Mouse (Mus musculus): ENCODE results near the gene Fbxo36. TPM values are rescaled to one million over a fixed set of nuclear protein-coding genes. Genes with fewer than 3 reads are reported as not detected.

The Fbxo36 gene
- polyA plus RNA-seq, 1 experiment from 2014 or later, result 3.8 TPM

DNA sequence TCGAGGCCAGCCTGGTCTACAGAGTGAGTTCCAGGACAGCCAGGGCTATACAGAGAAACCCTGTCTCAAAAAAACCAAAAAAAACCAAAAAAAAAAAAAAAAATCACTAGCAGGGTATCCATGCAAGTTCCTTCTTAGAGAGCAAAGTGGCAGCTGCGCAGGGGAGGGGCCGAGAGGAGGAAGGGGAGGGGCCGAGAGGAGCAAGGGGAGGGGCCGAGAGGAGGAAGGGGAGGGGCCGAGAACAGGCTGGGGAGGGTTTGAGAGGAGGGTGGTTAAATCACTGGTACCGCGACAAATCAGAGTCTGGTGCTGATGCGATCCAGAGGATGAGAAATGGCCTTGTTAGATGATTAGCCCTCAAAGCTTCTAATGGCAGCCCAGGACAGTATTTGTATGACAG is 52.1 kb downstream of the Fbxo36 start:
- Histone ChIP-seq H3K9ac (replicated peaks; ENCODE audit: low read depth, low read length) (no peak overlapping the region), H3K27me3 (ENCODE audit: control insufficient read depth, insufficient read depth, low read length) (no peaks in the 10 kb centered on the region), H3K9me3 (ENCODE audit: control insufficient read depth, low read length) (no peaks in the 10 kb centered on the region), H3K4me3 (ENCODE audit: low read depth, low read length) (no peak overlapping the region), H3K4me1 (ENCODE audit: control insufficient read depth, insufficient read depth, low read length) (no peaks in the 10 kb centered on the region), H3K4me2 (ENCODE audit: low read depth, low read length) (no peak overlapping the region), H3K27ac (ENCODE audit: low read depth, low read length) (no peak overlapping the region), H3K36me3 (ENCODE audit: control insufficient read depth, insufficient read depth, low read length) (no peaks in the 10 kb centered on the region)
- 93% methylated on average over 8 of the region's 9 CpGs for WGBS
- no peak for ATAC-seq (ENCODE audit: low read depth)

DNA sequence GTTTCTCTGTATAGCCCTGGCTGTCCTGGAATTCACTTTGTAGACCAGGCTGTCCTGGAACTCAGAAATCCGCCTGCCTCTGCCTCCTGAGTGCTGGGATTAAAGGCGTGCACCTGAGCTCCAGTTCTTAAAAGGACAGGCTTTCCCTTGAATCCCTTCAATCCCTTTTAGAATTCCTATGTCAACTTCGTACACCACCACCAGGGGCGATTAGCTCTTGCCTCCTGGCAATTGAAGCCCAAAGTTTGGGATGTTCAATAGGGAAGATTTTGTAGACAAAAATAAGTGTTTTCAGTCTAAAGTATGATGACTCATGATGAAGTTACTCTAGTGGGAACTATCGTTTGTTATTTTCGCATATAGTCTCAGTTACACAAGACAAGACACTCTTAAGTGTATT is 57.7 kb downstream of the Fbxo36 start:
- no peaks in the 10 kb centered on the region for H3K27me3 ChIP-seq (ENCODE audit: control insufficient read depth, insufficient read depth, low read length)
- no peak overlapping the region for H3K9ac ChIP-seq (replicated peaks; ENCODE audit: low read depth, low read length)
- no peak for ATAC-seq (ENCODE audit: low read depth)
- H3K4me3 ChIP-seq (ENCODE audit: low read depth, low read length), result no peak overlapping the region
- WGBS, result 90% methylated on average over 6 of the region's 6 CpGs
- no peak overlapping the region for H3K4me2 ChIP-seq (ENCODE audit: low read depth, low read length)
- H3K36me3 ChIP-seq (ENCODE audit: control insufficient read depth, insufficient read depth, low read length), result no peaks in the 10 kb centered on the region
- no peaks in the 10 kb centered on the region for H3K4me1 ChIP-seq (ENCODE audit: control insufficient read depth, insufficient read depth, low read length)
- no peaks in the 10 kb centered on the region for H3K9me3 ChIP-seq (ENCODE audit: control insufficient read depth, low read length)
- no peak overlapping the region for H3K27ac ChIP-seq (ENCODE audit: low read depth, low read length)

DNA sequence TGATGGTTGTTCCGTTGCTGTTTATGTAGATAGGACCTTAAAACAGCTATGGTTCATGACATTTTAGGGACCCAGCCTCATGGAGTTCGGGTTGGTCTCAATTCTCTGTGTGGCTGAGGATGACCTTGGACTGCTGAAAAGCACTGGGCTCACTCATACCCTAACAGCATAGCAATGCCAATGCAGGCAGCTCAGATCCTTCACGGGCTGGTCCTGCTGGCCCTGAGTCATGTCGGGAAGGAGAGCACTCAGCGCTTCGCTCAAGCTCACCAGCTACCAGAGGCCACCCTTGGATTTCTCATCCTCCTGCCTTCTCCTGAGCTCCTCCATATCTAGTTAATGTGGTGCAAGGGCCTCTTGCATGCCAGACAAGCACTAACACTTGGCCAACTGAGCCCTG is 59.5 kb downstream of the Fbxo36 start:
- Histone ChIP-seq H3K27ac (ENCODE audit: low read depth, low read length) (no peak overlapping the region), H3K9me3 (ENCODE audit: control insufficient read depth, low read length) (no peaks in the 10 kb centered on the region), H3K27me3 (ENCODE audit: control insufficient read depth, insufficient read depth, low read length) (no peaks in the 10 kb centered on the region), H3K4me3 (ENCODE audit: low read depth, low read length) (no peak overlapping the region), H3K4me2 (ENCODE audit: low read depth, low read length) (no peak overlapping the region), H3K36me3 (ENCODE audit: control insufficient read depth, insufficient read depth, low read length) (no peaks in the 10 kb centered on the region), H3K9ac (replicated peaks; ENCODE audit: low read depth, low read length) (no peak overlapping the region), H3K4me1 (ENCODE audit: control insufficient read depth, insufficient read depth, low read length) (no peaks in the 10 kb centered on the region)
- WGBS, result 95% methylated on average over 6 of the region's 6 CpGs
- ATAC-seq (ENCODE audit: low read depth), result no peak

DNA sequence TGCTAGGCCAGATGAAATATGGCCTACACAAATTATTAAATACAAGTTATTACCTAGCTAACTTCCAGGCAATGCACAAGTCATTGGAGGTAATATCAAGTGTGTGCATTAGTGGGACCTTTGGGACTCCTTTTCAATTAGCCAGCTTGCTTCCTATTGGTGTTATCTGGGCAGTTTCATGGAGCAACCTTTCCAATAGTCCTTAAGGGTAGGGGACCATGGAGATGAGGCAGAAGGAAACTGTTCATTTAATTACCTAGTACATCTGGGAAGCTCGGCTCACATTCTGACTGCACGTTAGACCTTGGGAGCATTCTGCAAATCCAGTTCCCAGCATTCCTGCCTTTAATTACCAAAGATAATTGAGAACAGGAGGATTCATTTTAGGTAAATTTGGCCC is 64.8 kb downstream of the Fbxo36 start:
- Histone ChIP-seq H3K36me3 (ENCODE audit: control insufficient read depth, insufficient read depth, low read length) (no peaks in the 10 kb centered on the region), H3K4me3 (ENCODE audit: low read depth, low read length) (no peak overlapping the region), H3K9me3 (ENCODE audit: control insufficient read depth, low read length) (no peaks in the 10 kb centered on the region), H3K9ac (replicated peaks; ENCODE audit: low read depth, low read length) (no peak overlapping the region), H3K27me3 (ENCODE audit: control insufficient read depth, insufficient read depth, low read length) (no peaks in the 10 kb centered on the region), H3K27ac (ENCODE audit: low read depth, low read length) (no peak overlapping the region), H3K4me2 (ENCODE audit: low read depth, low read length) (no peak overlapping the region), H3K4me1 (ENCODE audit: control insufficient read depth, insufficient read depth, low read length) (no peaks in the 10 kb centered on the region)
- 44% methylated on average over 2 of the region's 2 CpGs for WGBS
- peak; percentile 77; the same call in 1 of the 2 replicates for ATAC-seq (ENCODE audit: low read depth)

DNA sequence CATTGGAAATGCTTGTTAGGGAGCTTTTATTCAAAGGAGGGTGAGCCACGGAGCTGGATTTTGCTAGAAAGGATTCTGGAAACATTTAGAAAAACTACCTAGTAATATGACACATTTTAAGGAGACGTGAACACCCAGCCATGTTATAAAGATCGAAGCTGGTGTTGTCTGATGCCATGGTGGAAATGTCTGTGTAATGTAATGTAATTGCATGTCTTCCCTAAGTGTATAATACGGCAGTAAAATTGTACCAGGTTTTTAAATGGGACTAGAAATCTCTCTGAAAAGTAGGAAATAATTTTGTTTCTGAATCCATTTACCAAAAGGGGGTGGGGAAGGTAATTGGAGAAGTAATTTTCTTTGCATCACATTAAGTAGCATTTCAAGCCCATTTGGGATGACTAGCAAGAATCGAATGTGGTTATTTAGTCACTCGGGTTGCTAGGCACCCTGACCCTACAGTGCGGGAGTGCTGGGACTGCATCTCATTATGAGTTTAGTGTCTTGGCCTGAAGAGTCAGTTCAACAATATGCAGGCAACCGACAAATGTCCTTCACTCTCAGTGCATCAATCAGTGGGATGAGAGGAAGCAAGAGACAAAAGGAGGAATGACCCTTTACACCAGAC is 70.7 kb downstream of the Fbxo36 start:
- Histone ChIP-seq H3K36me3 (ENCODE audit: control insufficient read depth, insufficient read depth, low read length) (0 out of 2 replicates have a peak, but pooled peaks cover 5% of the 10 kb centered on the region), H3K9me3 (ENCODE audit: control insufficient read depth, low read length) (no peaks in the 10 kb centered on the region), H3K4me2 (ENCODE audit: low read depth, low read length) (no peak overlapping the region), H3K9ac (replicated peaks; ENCODE audit: low read depth, low read length) (no peak overlapping the region), H3K27ac (ENCODE audit: low read depth, low read length) (no peak overlapping the region), H3K4me3 (ENCODE audit: low read depth, low read length) (no peak overlapping the region), H3K4me1 (ENCODE audit: control insufficient read depth, insufficient read depth, low read length) (0 out of 2 replicates have a peak, but pooled peaks cover 6% of the 10 kb centered on the region), H3K27me3 (ENCODE audit: control insufficient read depth, insufficient read depth, low read length) (no peaks in the 10 kb centered on the region)
- WGBS, result 36% methylated on average over 8 of the region's 8 CpGs
- ATAC-seq (ENCODE audit: low read depth), result peak; percentile 62; the same call in 1 of the 2 replicates

DNA sequence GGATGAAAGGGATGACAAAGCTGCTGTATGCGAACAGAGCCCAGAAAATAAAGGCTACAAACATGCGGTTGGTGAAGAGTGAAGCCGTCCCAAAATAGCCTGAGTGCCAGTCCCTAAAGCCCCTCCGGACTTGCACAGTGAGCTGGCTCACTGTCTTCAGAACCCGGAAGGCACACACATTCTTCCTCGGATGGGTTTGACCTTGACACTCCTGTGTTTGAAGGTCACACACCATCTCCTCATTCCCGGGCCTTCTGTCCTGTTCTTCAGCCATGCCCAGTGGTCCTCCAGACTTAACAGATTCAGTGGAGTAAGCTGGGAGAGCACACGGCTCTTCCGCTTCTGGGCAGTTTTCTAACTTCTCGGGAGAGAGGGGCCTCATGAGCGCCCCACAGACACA is 72.9 kb downstream of the Fbxo36 start:
- Histone ChIP-seq H3K27ac (ENCODE audit: low read depth, low read length) (no peak overlapping the region), H3K36me3 (ENCODE audit: control insufficient read depth, insufficient read depth, low read length) (0 out of 2 replicates have a peak, but pooled peaks cover 5% of the 10 kb centered on the region), H3K4me1 (ENCODE audit: control insufficient read depth, insufficient read depth, low read length) (0 out of 2 replicates have a peak, but pooled peaks cover 6% of the 10 kb centered on the region), H3K27me3 (ENCODE audit: control insufficient read depth, insufficient read depth, low read length) (no peaks in the 10 kb centered on the region), H3K9me3 (ENCODE audit: control insufficient read depth, low read length) (no peaks in the 10 kb centered on the region), H3K9ac (replicated peaks; ENCODE audit: low read depth, low read length) (no peak overlapping the region), H3K4me3 (ENCODE audit: low read depth, low read length) (no peak overlapping the region), H3K4me2 (ENCODE audit: low read depth, low read length) (no peak overlapping the region)
- 96% methylated on average over 11 of the region's 11 CpGs for WGBS
- no peak for ATAC-seq (ENCODE audit: low read depth)

DNA sequence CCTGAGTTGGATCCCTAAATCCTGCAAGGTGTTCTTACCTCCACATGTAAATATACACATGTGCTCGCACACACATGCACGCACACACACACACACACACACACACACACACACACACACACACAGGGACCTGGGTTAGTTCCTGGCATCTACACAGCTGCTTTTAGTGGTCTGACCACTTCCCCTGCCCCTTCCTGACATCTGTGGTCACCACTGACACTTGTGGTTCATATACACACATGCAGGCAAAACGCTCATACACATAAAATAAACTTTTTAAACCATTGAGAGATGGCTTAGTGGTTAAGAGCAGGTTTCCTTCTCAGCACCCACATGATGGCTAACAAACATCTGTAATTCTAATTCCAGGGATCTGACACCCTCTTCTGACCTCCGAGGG is 75.4 kb downstream of the Fbxo36 start:
- 0 out of 2 replicates have a peak, but pooled peaks cover 6% of the 10 kb centered on the region for H3K4me1 ChIP-seq (ENCODE audit: control insufficient read depth, insufficient read depth, low read length)
- no peaks in the 10 kb centered on the region for H3K27me3 ChIP-seq (ENCODE audit: control insufficient read depth, insufficient read depth, low read length)
- 94% methylated on average over 4 of the region's 4 CpGs for WGBS
- no peak for ATAC-seq (ENCODE audit: low read depth)
- no peak overlapping the region for H3K9ac ChIP-seq (replicated peaks; ENCODE audit: low read depth, low read length)
- H3K4me2 ChIP-seq (ENCODE audit: low read depth, low read length), result no peak overlapping the region
- 0 out of 2 replicates have a peak, but pooled peaks cover 5% of the 10 kb centered on the region for H3K36me3 ChIP-seq (ENCODE audit: control insufficient read depth, insufficient read depth, low read length)
- H3K9me3 ChIP-seq (ENCODE audit: control insufficient read depth, low read length), result no peaks in the 10 kb centered on the region
- H3K4me3 ChIP-seq (ENCODE audit: low read depth, low read length), result no peak overlapping the region
- no peak overlapping the region for H3K27ac ChIP-seq (ENCODE audit: low read depth, low read length)

DNA sequence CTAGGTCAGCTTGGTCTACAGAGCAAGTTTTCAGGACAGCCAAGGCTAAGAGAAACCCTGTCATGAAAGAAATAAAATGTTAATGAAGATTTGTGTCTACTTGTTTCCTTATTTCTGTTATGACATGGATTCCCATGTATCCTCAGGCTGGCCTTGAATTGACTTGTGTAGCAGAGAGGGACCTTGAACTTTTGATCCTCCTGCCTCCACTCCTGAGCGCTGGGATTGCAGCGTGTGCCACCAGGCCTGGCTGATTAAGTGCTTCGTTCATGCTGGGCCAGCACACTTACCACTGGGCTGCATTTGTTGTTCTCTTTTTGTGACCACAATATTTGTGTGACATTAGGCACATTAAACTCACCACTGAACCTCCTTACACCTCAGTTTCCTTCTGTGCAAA is 79.2 kb downstream of the Fbxo36 start:
- H3K27me3 ChIP-seq (ENCODE audit: control insufficient read depth, insufficient read depth, low read length), result no peaks in the 10 kb centered on the region
- no peak overlapping the region for H3K4me3 ChIP-seq (ENCODE audit: low read depth, low read length)
- WGBS, result 94% methylated on average over 3 of the region's 3 CpGs

DNA sequence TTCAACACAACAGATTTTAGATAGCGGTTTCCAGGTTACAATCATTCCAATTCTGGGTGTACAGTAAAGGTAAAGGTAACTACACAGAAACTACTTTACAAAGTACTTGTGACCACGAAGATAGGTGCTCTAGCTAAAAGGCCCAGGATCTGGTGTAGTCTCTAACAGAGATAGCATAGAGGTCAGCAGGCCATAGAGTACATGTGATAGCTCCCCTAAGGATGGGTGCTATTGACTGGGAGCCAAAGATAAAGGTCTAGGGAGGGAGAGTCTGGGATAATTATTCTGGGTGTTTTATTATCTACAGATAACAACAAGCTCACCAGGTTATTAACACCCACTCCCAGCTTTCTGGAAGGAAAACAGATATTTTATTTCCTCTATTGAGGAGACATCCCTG is 83.8 kb downstream of the Fbxo36 start:
- Histone ChIP-seq H3K4me1 (ENCODE audit: control insufficient read depth, insufficient read depth, low read length) (no peaks in the 10 kb centered on the region), H3K27me3 (ENCODE audit: control insufficient read depth, insufficient read depth, low read length) (no peaks in the 10 kb centered on the region), H3K9me3 (ENCODE audit: control insufficient read depth, low read length) (no peaks in the 10 kb centered on the region), H3K9ac (replicated peaks; ENCODE audit: low read depth, low read length) (no peak overlapping the region), H3K27ac (ENCODE audit: low read depth, low read length) (no peak overlapping the region), H3K36me3 (ENCODE audit: control insufficient read depth, insufficient read depth, low read length) (no peaks in the 10 kb centered on the region), H3K4me3 (ENCODE audit: low read depth, low read length) (no peak overlapping the region), H3K4me2 (ENCODE audit: low read depth, low read length) (no peak overlapping the region)
- no peak for ATAC-seq (ENCODE audit: low read depth)
- 93% methylated on average over 2 of the region's 2 CpGs for WGBS

More for the DNA sequence above, 79.2 kb downstream of the Fbxo36 start:
- H3K9ac ChIP-seq (replicated peaks; ENCODE audit: low read depth, low read length), result no peak overlapping the region
- no peak for ATAC-seq (ENCODE audit: low read depth)
- H3K4me2 ChIP-seq (ENCODE audit: low read depth, low read length), result no peak overlapping the region
- no peaks in the 10 kb centered on the region for H3K9me3 ChIP-seq (ENCODE audit: control insufficient read depth, low read length)
- H3K4me1 ChIP-seq (ENCODE audit: control insufficient read depth, insufficient read depth, low read length), result no peaks in the 10 kb centered on the region
- no peaks in the 10 kb centered on the region for H3K36me3 ChIP-seq (ENCODE audit: control insufficient read depth, insufficient read depth, low read length)
- H3K27ac ChIP-seq (ENCODE audit: low read depth, low read length), result no peak overlapping the region
